Mouse (Mus musculus): ENCODE measurements at regions not wholly inside any gene's neighbourhood (a gene's known extent, or its start where the extent isn't known, plus 50 kb on each side); places are given as distances from the start of the nearest gene placed in this dataset.

- TF ChIP-seq CTCF (IDR thresholded peaks at IDR 0.05; ENCODE audit: low read depth) (no peak), EP300 (IDR thresholded peaks at IDR 0.05; ENCODE audit: low read depth) (no peak)
Measured at GRCm38 (mm10) chr6:47367461-47367860, 85.7 kb upstream of the Cul1 start.

All from heart, postnatal 0 days (tissue).